Mouse (Mus musculus): ENCODE data around the gene Mfsd4a.

- TF ChIP-seq CTCF (conservative IDR thresholded peaks at IDR 0.05; ENCODE audit: low read length) (no peak), POU5F1 (IDR thresholded peaks at IDR 0.05; ENCODE audit: borderline replicate concordance, low read length) (no peak)
Observed at GRCm38 (mm10) chr1:132008881-132009644, 58.8 kb downstream of the Mfsd4a start.

All from E14TG2a.4 (cell line).